Mouse (Mus musculus): Measurements from ENCODE around the gene Xntrpc. TPM values are rescaled to one million over a fixed set of nuclear protein-coding genes. Genes with fewer than 3 reads are reported as not detected.
A peak's percentile ranks its signal among the peaks of the same experiment; 100 is the strongest.

Xntrpc gene
- total RNA-seq, 2 experiments from 2014 or later = 0.54 to 0.66 TPM

- no peak for DNase-seq
- intact Hi-C loops (cut with DNase I) = loop anchor here (5.0 kb wide), 2 partner anchors 76 to 161 kb away; no protein-coding TSS in a partner anchor
Observed at GRCm38 (mm10) chr7:102078517-102078916, 13.0 kb downstream of the Xntrpc start.

GRCm38 (mm10) chr7:102080311-102080710 lies 14.8 kb downstream of the Xntrpc start:
- DNase-seq = no peak
- intact Hi-C loops (cut with DNase I) = no loop called here

GRCm38 (mm10) chr7:102081784-102082183 lies 16.3 kb downstream of the Xntrpc start:
- intact Hi-C loops (cut with DNase I) = no loop called here
- DNase-seq = no peak

- intact Hi-C loops (cut with DNase I) = no loop called here
- no peak for DNase-seq
Observed at GRCm38 (mm10) chr7:102082816-102083215, 17.3 kb downstream of the Xntrpc start, which contains the start of gene Trpc2. TSS of gene Trpc2 (plus strand) at chr7:102083116.

GRCm38 (mm10) chr7:102084041-102084696 lies 18.7 kb downstream of the Xntrpc start:
- DNase-seq = no peak
- intact Hi-C loops (cut with DNase I) = no loop called here

- intact Hi-C loops (cut with DNase I) = no loop called here
- no peak for DNase-seq
Observed at GRCm38 (mm10) chr7:102087336-102087735, 21.8 kb downstream of the Xntrpc start.

GRCm38 (mm10) chr7:102099760-102100661 lies 34.5 kb downstream of the Xntrpc start:
- intact Hi-C loops (cut with DNase I) = no loop called here
- DNase-seq = no peak

- intact Hi-C loops (cut with DNase I) = no loop called here
Observed at GRCm38 (mm10) chr7:102100868-102101267, 35.4 kb downstream of the Xntrpc start.

GRCm38 (mm10) chr7:102101487-102101886 lies 36.0 kb downstream of the Xntrpc start, which contains the start of gene Art1:
TSS of gene Art1 (plus strand) at chr7:102101743.
- DNase-seq = peak in 1 of 2 experiments; percentile 42
- intact Hi-C loops (cut with DNase I) = no loop called here

More at GRCm38 (mm10) chr7:102100868-102101267, 35.4 kb downstream of the Xntrpc start:
- no peak for DNase-seq

- intact Hi-C loops (cut with DNase I) = no loop called here
- no peak for DNase-seq
Observed at GRCm38 (mm10) chr7:102102241-102102640, 36.7 kb downstream of the Xntrpc start.

- intact Hi-C loops (cut with DNase I) = no loop called here
Observed at GRCm38 (mm10) chr7:102102696-102103095, 37.2 kb downstream of the Xntrpc start.

GRCm38 (mm10) chr7:102103555-102103954 lies 38.0 kb downstream of the Xntrpc start:
- intact Hi-C loops (cut with DNase I) = no loop called here
- DNase-seq = no peak

More at GRCm38 (mm10) chr7:102102696-102103095, 37.2 kb downstream of the Xntrpc start:
- no peak for DNase-seq

- intact Hi-C loops (cut with DNase I) = no loop called here
- no peak for DNase-seq
Observed at GRCm38 (mm10) chr7:102104126-102104525, 38.6 kb downstream of the Xntrpc start.

- intact Hi-C loops (cut with DNase I) = no loop called here
- DNase-seq = peak in 1 of 2 experiments; percentile 16
Observed at GRCm38 (mm10) chr7:102106700-102107141, 41.2 kb downstream of the Xntrpc start.

GRCm38 (mm10) chr7:102108206-102108605 lies 42.7 kb downstream of the Xntrpc start:
- intact Hi-C loops (cut with DNase I) = no loop called here
- no peak for DNase-seq

- no peak for DNase-seq
- intact Hi-C loops (cut with DNase I) = no loop called here
Observed at GRCm38 (mm10) chr7:102109171-102109570, 43.7 kb downstream of the Xntrpc start, which contains the start of gene Art5. TSS of gene Art5 (minus strand) at chr7:102109489.

GRCm38 (mm10) chr7:102109746-102110145 lies 44.2 kb downstream of the Xntrpc start:
- intact Hi-C loops (cut with DNase I) = no loop called here
- no peak for DNase-seq

GRCm38 (mm10) chr7:102113151-102113729 lies 47.7 kb downstream of the Xntrpc start:
- no peak for DNase-seq
- intact Hi-C loops (cut with DNase I) = no loop called here

- intact Hi-C loops (cut with DNase I) = no loop called here
- DNase-seq = no peak
Observed at GRCm38 (mm10) chr7:102116579-102117331, 51.2 kb downstream of the Xntrpc start, which contains the start of gene Chrna10. TSS of gene Chrna10 (minus strand) at chr7:102116828.

- intact Hi-C loops (cut with DNase I) = no loop called here
- DNase-seq = no peak
Observed at GRCm38 (mm10) chr7:102117382-102117781, 51.9 kb downstream of the Xntrpc start.
